ENCODE assay signal across 22 mouse cellular contexts in genomic region chr11:70597301-70597700, GRCm38 (mm10). TPM values are rescaled to one million over a fixed set of nuclear protein-coding genes. Genes with fewer than 3 reads are reported as not detected.
DNase-seq lines count a peak whose midpoint lies in the region; ATAC-seq and TF ChIP-seq lines count a peak whose summit lies in the region.
"Had no signal": no experiment of that assay in that cellular context is flagged by ENCODE, and none has a peak within 500 bp of the region (broad histone marks: within the 10 kb centered on the region; RNA-seq: fewer than 3 reads in every experiment).

No protein-coding gene starts in this region.

- H3K4me3 ChIP-seq in intestine, postnatal 0 days (ENCODE audit: low read depth, low read length) = no peak overlapping the region
- H3K4me3 ChIP-seq in intestine, embryonic 16.5 days (ENCODE audit: low read length) = no peak overlapping the region
- H3K4me3 ChIP-seq in bone marrow macrophage, adult 2 months (ENCODE audit: insufficient read depth, low read length) = no peak overlapping the region
- no peak overlapping the region for H3K4me3 ChIP-seq in liver, embryonic 13.5 days (replicated peaks)
- H3K4me3 ChIP-seq in forebrain, embryonic 10.5 days = no peak overlapping the region
- no peak overlapping the region for H3K4me3 ChIP-seq in lung, adult 2 months (replicated peaks; ENCODE audit: extremely low read depth, low read depth, low read length)
- no peak overlapping the region for H3K4me3 ChIP-seq in hindbrain, postnatal 0 days (ENCODE audit: low read length)
- H3K4me3 ChIP-seq: erythroblast, embryonic 14.5 days; liver, embryonic 15.5 days; megakaryocyte, embryonic 14.5 days had no signal

- H3K9ac ChIP-seq in intestine, postnatal 0 days (ENCODE audit: low read depth, low read length) = no peak overlapping the region
- no peak overlapping the region for H3K9ac ChIP-seq in intestine, embryonic 16.5 days (ENCODE audit: low read depth, low read length)
- H3K9ac ChIP-seq in liver, embryonic 13.5 days = no peak overlapping the region
- H3K9ac ChIP-seq in hindbrain, postnatal 0 days (replicated peaks; ENCODE audit: low read length) = no peak overlapping the region
- H3K9ac ChIP-seq: hindbrain, embryonic 14.5 days; liver, embryonic 15.5 days had no signal

- WGBS in intestine, postnatal 0 days = 74% methylated on average over 6 of the region's 6 CpGs
- WGBS in intestine, embryonic 16.5 days = 85% methylated on average over 6 of the region's 6 CpGs
- 27% methylated on average over 6 of the region's 6 CpGs for WGBS in liver, embryonic 13.5 days (ENCODE audit: insufficient replicate concordance)
- WGBS in forebrain, embryonic 10.5 days = 82% methylated on average over 6 of the region's 6 CpGs
- 63% methylated on average over 6 of the region's 6 CpGs for WGBS in lung, adult 2 months
- 82% methylated on average over 6 of the region's 6 CpGs for WGBS in hindbrain, postnatal 0 days

- H3K27ac ChIP-seq in intestine, postnatal 0 days (ENCODE audit: low read depth, low read length) = no peak overlapping the region
- no peak overlapping the region for H3K27ac ChIP-seq in intestine, embryonic 16.5 days (ENCODE audit: low read length)
- H3K27ac ChIP-seq in bone marrow macrophage, adult 2 months (ENCODE audit: insufficient read depth, low read depth, low read length) = peak overlapping the region; percentile 96
- H3K27ac ChIP-seq in liver, embryonic 13.5 days = no peak overlapping the region
- no peak overlapping the region for H3K27ac ChIP-seq in forebrain, embryonic 10.5 days
- no peak overlapping the region for H3K27ac ChIP-seq in hindbrain, postnatal 0 days
- H3K27ac ChIP-seq: hindbrain, embryonic 14.5 days; liver, embryonic 15.5 days had no signal

- H3K4me1 ChIP-seq in intestine, postnatal 0 days (replicated peaks; ENCODE audit: control insufficient read depth, insufficient read depth, low read length) = peaks cover 14% of the 10 kb centered on the region
- peaks cover 26% of the 10 kb centered on the region for H3K4me1 ChIP-seq in intestine, embryonic 16.5 days (ENCODE audit: control insufficient read depth, insufficient read depth, low read length)
- H3K4me1 ChIP-seq in bone marrow macrophage, adult 2 months (ENCODE audit: control insufficient read depth, insufficient read depth, low read length) = peaks cover 71% of the 10 kb centered on the region
- peaks cover 41% of the 10 kb centered on the region for H3K4me1 ChIP-seq in liver, embryonic 13.5 days (replicated peaks)
- peaks cover 16% of the 10 kb centered on the region for H3K4me1 ChIP-seq in forebrain, embryonic 10.5 days
- peaks cover 19% of the 10 kb centered on the region for H3K4me1 ChIP-seq in lung, adult 2 months (ENCODE audit: control insufficient read depth, insufficient read depth, low read length)
- H3K4me1 ChIP-seq in hindbrain, postnatal 0 days (ENCODE audit: insufficient read depth, low read length) = no peaks in the 10 kb centered on the region

- no peak for TF ChIP-seq CTCF in intestine, postnatal 0 days (IDR thresholded peaks at IDR 0.05; ENCODE audit: low read depth)
- TF ChIP-seq CTCF in bone marrow macrophage, adult 2 months (IDR thresholded peaks at IDR 0.05; ENCODE audit: low read depth, low read length) = no peak
- no peak for TF ChIP-seq CTCF in lung, adult 2 months (IDR thresholded peaks at IDR 0.05; ENCODE audit: insufficient read depth, low read length)
- TF ChIP-seq CTCF in hindbrain, postnatal 0 days (IDR thresholded peaks at IDR 0.05; ENCODE audit: low read depth) = no peak

- DNase-seq in liver, embryonic 13.5 days = no peak
- DNase-seq in natural killer cell, adult 2 months (ENCODE audit: low spot score in 2 of 2) = peak; percentile 31 to 33
- DNase-seq in forebrain, embryonic 10.5 days (ENCODE audit: extremely low spot score, low spot score) = no peak
- no peak for DNase-seq in lung, adult 2 months
- DNase-seq in hindbrain, postnatal 0 days (ENCODE audit: low spot score) = no peak
- DNase-seq: cerebellum, adult 11-12 months; heart, adult 11 months; right cerebral cortex, postnatal 4 days had no signal

- 0 out of 2 replicates have a peak, but pooled peaks have one; percentile 12 for ATAC-seq in intestine, postnatal 0 days
- no peak for ATAC-seq in intestine, embryonic 16.5 days
- ATAC-seq in liver, embryonic 13.5 days (ENCODE audit: low read depth) = peak; percentile 57
- no peak for ATAC-seq in hindbrain, postnatal 0 days
- ATAC-seq: activated CD4-positive, CD25-positive, alpha-beta regulatory T cell, adult 4 months had no signal

- H3K27me3 ChIP-seq in intestine, postnatal 0 days (replicated peaks; ENCODE audit: control insufficient read depth, insufficient read depth, low read length) = no peaks in the 10 kb centered on the region
- no peaks in the 10 kb centered on the region for H3K27me3 ChIP-seq in intestine, embryonic 16.5 days (replicated peaks; ENCODE audit: control insufficient read depth, insufficient read depth, low read length)
- no peaks in the 10 kb centered on the region for H3K27me3 ChIP-seq in liver, embryonic 13.5 days
- no peaks in the 10 kb centered on the region for H3K27me3 ChIP-seq in forebrain, embryonic 10.5 days (ENCODE audit: poor library complexity, severe bottlenecking)
- H3K27me3 ChIP-seq in hindbrain, postnatal 0 days (ENCODE audit: insufficient read depth, low read length) = no peaks in the 10 kb centered on the region
- H3K27me3 ChIP-seq: liver, embryonic 15.5 days; megakaryocyte, embryonic 14.5 days had no signal

- no peak for TF ChIP-seq POLR2A in bone marrow macrophage, adult 2 months (IDR thresholded peaks at IDR 0.05; ENCODE audit: borderline replicate concordance, low read depth, low read length)
- no peak for TF ChIP-seq POLR2A in lung, adult 2 months (IDR thresholded peaks at IDR 0.05; ENCODE audit: borderline replicate concordance, extremely low read depth, low read depth, low read length)

- no peak overlapping the region for H3K4me2 ChIP-seq in intestine, postnatal 0 days (replicated peaks; ENCODE audit: low read depth)
- no peak overlapping the region for H3K4me2 ChIP-seq in intestine, embryonic 16.5 days (ENCODE audit: low read depth, low read length)
- no peak overlapping the region for H3K4me2 ChIP-seq in liver, embryonic 13.5 days
- H3K4me2 ChIP-seq in hindbrain, postnatal 0 days (ENCODE audit: low read depth, low read length) = no peak overlapping the region
- H3K4me2 ChIP-seq: hindbrain, embryonic 14.5 days; liver, embryonic 15.5 days had no signal

- H3K9me3 ChIP-seq in intestine, postnatal 0 days (ENCODE audit: control insufficient read depth) = no peaks in the 10 kb centered on the region
- no peaks in the 10 kb centered on the region for H3K9me3 ChIP-seq in intestine, embryonic 16.5 days (ENCODE audit: control insufficient read depth, low read length)
- no peaks in the 10 kb centered on the region for H3K9me3 ChIP-seq in liver, embryonic 13.5 days (replicated peaks)
- H3K9me3 ChIP-seq in forebrain, embryonic 10.5 days = no peaks in the 10 kb centered on the region
- no peaks in the 10 kb centered on the region for H3K9me3 ChIP-seq in hindbrain, postnatal 0 days (ENCODE audit: low read length)
- H3K9me3 ChIP-seq: liver, embryonic 15.5 days; megakaryocyte, embryonic 14.5 days had no signal

- H3K36me3 ChIP-seq in intestine, postnatal 0 days (ENCODE audit: control insufficient read depth, insufficient read depth) = peaks cover 34% of the 10 kb centered on the region
- 0 out of 2 replicates have a peak, but pooled peaks cover 3% of the 10 kb centered on the region for H3K36me3 ChIP-seq in intestine, embryonic 16.5 days (ENCODE audit: control insufficient read depth, insufficient read depth, low read length)
- H3K36me3 ChIP-seq in liver, embryonic 13.5 days = peaks cover 38% of the 10 kb centered on the region
- H3K36me3 ChIP-seq in forebrain, embryonic 10.5 days (replicated peaks) = peaks cover 43% of the 10 kb centered on the region
- H3K36me3 ChIP-seq in hindbrain, postnatal 0 days (ENCODE audit: insufficient read depth, low read length) = peaks cover 27% of the 10 kb centered on the region

RNA-seq across cellular contexts. Expression of gene 4930544D05Rik, which starts 18.3 kb away (rescaled TPM):
- polyA plus RNA-seq in intestine, postnatal 0 days (2015; fragmentation: Nextera tagmentation; extraction: Ambion mirVana) = not detected in 2 replicates
- not detected in 2 replicates for polyA plus RNA-seq in intestine, embryonic 16.5 days (2015; fragmentation: Nextera tagmentation; extraction: Ambion mirVana)
- polyA plus RNA-seq in bone marrow macrophage, adult 2 months (2012; ENCODE audit: insufficient read depth, insufficient read length, missing spikeins) = not detected in 2 replicates
- polyA plus RNA-seq in liver, embryonic 13.5 days (2015; fragmentation: Nextera tagmentation; extraction: Ambion mirVana) = not detected in 2 replicates
- not detected in 2 replicates for polyA plus RNA-seq in forebrain, embryonic 10.5 days (2016; fragmentation: Nextera tagmentation; extraction: Ambion mirVana)
- 0.16 TPM in 1 of 2 replicates, not detected in the other for polyA plus RNA-seq in lung, adult 2 months (2012; rRNA removed)
- not detected in 2 replicates for total RNA-seq in hindbrain, postnatal 0 days (2014; rRNA removed)
- not detected in 2 replicates for polyA plus RNA-seq in hindbrain, postnatal 0 days (2015; fragmentation: Nextera tagmentation; extraction: Ambion mirVana)
- total RNA-seq: neutrophil, adult 5-6 weeks had no signal
- polyA plus RNA-seq: activated CD4-positive, CD25-positive, alpha-beta regulatory T cell, adult 4 months; erythroblast, embryonic 14.5 days; frontal cortex, adult 2 months; heart, embryonic 16.5 days; hindbrain, embryonic 14.5 days; kidney, embryonic 14.5 days; liver, embryonic 15.5 days; stomach, embryonic 16.5 days had no signal

RNA-seq across cellular contexts. Expression of gene Chrne, which starts 21.7 kb away (rescaled TPM):
- polyA plus RNA-seq in intestine, postnatal 0 days (2015; fragmentation: Nextera tagmentation; extraction: Ambion mirVana) = 0.12 TPM in 1 of 2 replicates, not detected in the other
- polyA plus RNA-seq in intestine, embryonic 16.5 days (2015; fragmentation: Nextera tagmentation; extraction: Ambion mirVana) = 0.17 TPM in 1 of 2 replicates, not detected in the other
- not detected in 2 replicates for polyA plus RNA-seq in bone marrow macrophage, adult 2 months (2012; ENCODE audit: insufficient read depth, insufficient read length, missing spikeins)
- not detected in 2 replicates for polyA plus RNA-seq in liver, embryonic 13.5 days (2015; fragmentation: Nextera tagmentation; extraction: Ambion mirVana)
- polyA plus RNA-seq in forebrain, embryonic 10.5 days (2016; fragmentation: Nextera tagmentation; extraction: Ambion mirVana) = not detected in 2 replicates
- polyA plus RNA-seq in lung, adult 2 months (2012; rRNA removed) = 0.41 and 0.91 TPM in 2 replicates
- total RNA-seq in hindbrain, postnatal 0 days (2014; rRNA removed) = 4.5 TPM in 1 of 2 replicates, not detected in the other
- polyA plus RNA-seq in hindbrain, postnatal 0 days (2015; fragmentation: Nextera tagmentation; extraction: Ambion mirVana) = 0.42 and 0.59 TPM in 2 replicates
- polyA plus RNA-seq: heart, embryonic 16.5 days; hindbrain, embryonic 14.5 days; kidney, embryonic 14.5 days; liver, embryonic 15.5 days had no signal

RNA-seq across cellular contexts. Expression of gene Mink1, which starts 34.6 kb away (rescaled TPM):
- 5.8 and 6.1 TPM in 2 replicates for polyA plus RNA-seq in intestine, postnatal 0 days (2015; fragmentation: Nextera tagmentation; extraction: Ambion mirVana)
- 9.3 and 10.6 TPM in 2 replicates for polyA plus RNA-seq in intestine, embryonic 16.5 days (2015; fragmentation: Nextera tagmentation; extraction: Ambion mirVana)
- 139 and 151 TPM in 2 replicates for polyA plus RNA-seq in bone marrow macrophage, adult 2 months (2012; ENCODE audit: insufficient read depth, insufficient read length, missing spikeins)
- polyA plus RNA-seq in liver, embryonic 13.5 days (2015; fragmentation: Nextera tagmentation; extraction: Ambion mirVana) = 3.5 and 5.2 TPM in 2 replicates
- polyA plus RNA-seq in forebrain, embryonic 10.5 days (2016; fragmentation: Nextera tagmentation; extraction: Ambion mirVana) = 12.5 and 12.7 TPM in 2 replicates
- 119 and 120 TPM in 2 replicates for polyA plus RNA-seq in lung, adult 2 months (2012; rRNA removed)
- 56.6 and 73.3 TPM in 2 replicates for total RNA-seq in hindbrain, postnatal 0 days (2014; rRNA removed)
- 13.6 and 15.2 TPM in 2 replicates for polyA plus RNA-seq in hindbrain, postnatal 0 days (2015; fragmentation: Nextera tagmentation; extraction: Ambion mirVana)

RNA-seq across cellular contexts. Expression of gene Gp1ba, which starts 41.6 kb away (rescaled TPM):
- 0.07 and 0.10 TPM in 2 replicates for polyA plus RNA-seq in intestine, postnatal 0 days (2015; fragmentation: Nextera tagmentation; extraction: Ambion mirVana)
- 0.05 and 0.06 TPM in 2 replicates for polyA plus RNA-seq in intestine, embryonic 16.5 days (2015; fragmentation: Nextera tagmentation; extraction: Ambion mirVana)
- not detected in 2 replicates for polyA plus RNA-seq in bone marrow macrophage, adult 2 months (2012; ENCODE audit: insufficient read depth, insufficient read length, missing spikeins)
- polyA plus RNA-seq in liver, embryonic 13.5 days (2015; fragmentation: Nextera tagmentation; extraction: Ambion mirVana) = 2.8 and 4.7 TPM in 2 replicates
- 0.56 and 1.00 TPM in 2 replicates for polyA plus RNA-seq in forebrain, embryonic 10.5 days (2016; fragmentation: Nextera tagmentation; extraction: Ambion mirVana)
- polyA plus RNA-seq in lung, adult 2 months (2012; rRNA removed) = 0.70 and 1.7 TPM in 2 replicates
- not detected in 2 replicates for total RNA-seq in hindbrain, postnatal 0 days (2014; rRNA removed)
- 0.24 and 0.42 TPM in 2 replicates for polyA plus RNA-seq in hindbrain, postnatal 0 days (2015; fragmentation: Nextera tagmentation; extraction: Ambion mirVana)
- total RNA-seq: left cerebral cortex, postnatal 10 days had no signal
- polyA plus RNA-seq: frontal cortex, adult 2 months had no signal

RNA-seq across cellular contexts. Expression of gene Rnf167, which starts 49.7 kb away (rescaled TPM):
- 107 TPM in 2 replicates for polyA plus RNA-seq in intestine, postnatal 0 days (2015; fragmentation: Nextera tagmentation; extraction: Ambion mirVana)
- 121 and 123 TPM in 2 replicates for polyA plus RNA-seq in intestine, embryonic 16.5 days (2015; fragmentation: Nextera tagmentation; extraction: Ambion mirVana)
- 70.1 and 76.6 TPM in 2 replicates for polyA plus RNA-seq in bone marrow macrophage, adult 2 months (2012; ENCODE audit: insufficient read depth, insufficient read length, missing spikeins)
- 74.2 and 81.0 TPM in 2 replicates for polyA plus RNA-seq in liver, embryonic 13.5 days (2015; fragmentation: Nextera tagmentation; extraction: Ambion mirVana)
- polyA plus RNA-seq in forebrain, embryonic 10.5 days (2016; fragmentation: Nextera tagmentation; extraction: Ambion mirVana) = 71.3 and 79.9 TPM in 2 replicates
- polyA plus RNA-seq in lung, adult 2 months (2012; rRNA removed) = 116 and 146 TPM in 2 replicates
- 70.2 and 87.3 TPM in 2 replicates for total RNA-seq in hindbrain, postnatal 0 days (2014; rRNA removed)
- 100 and 105 TPM in 2 replicates for polyA plus RNA-seq in hindbrain, postnatal 0 days (2015; fragmentation: Nextera tagmentation; extraction: Ambion mirVana)

Comparison
In these comparisons a context has a peak if more than half of its experiments do, and no peak if none do; other contexts are left out.
1. ATAC-seq: peak in intestine, postnatal 0 days (single experiment) and liver, embryonic 13.5 days (single experiment); none in intestine, embryonic 16.5 days (single experiment) and hindbrain, postnatal 0 days (single experiment).
2. DNase-seq: peak in natural killer cell, adult 2 months (2 of 2); none in liver, embryonic 13.5 days (single experiment), forebrain, embryonic 10.5 days (single experiment), lung, adult 2 months (single experiment) and hindbrain, postnatal 0 days (single experiment).